Mouse (Mus musculus) forebrain, embryonic 15.5 days (tissue): ENCODE data around the gene Gpr15. TPM values are rescaled to one million over a fixed set of nuclear protein-coding genes. Genes with fewer than 3 reads are reported as not detected.

Experiments used
- ATAC-seq: fragments of 200-750 bp; cut with Nextera tagmentation; replicated peaks from 2 replicates; pipeline ENCODE4 v1.8.0; 2017; ENCODE audit warnings: mild to moderate bottlenecking, moderate TSS enrichment, moderate library complexity
- H3K27ac ChIP-seq: fragments of 300-500 bp; sonication (generic); replicated peaks from 2 replicates; pipeline ENCODE4 v1.5.1; 2015; ENCODE audit warnings: mild to moderate bottlenecking, inconsistent platforms
- H3K27me3 ChIP-seq: fragments of 300-500 bp; sonication (generic); 2 replicates; pipeline ENCODE4 v1.6.1; 2015; ENCODE audit warnings: inconsistent platforms
- H3K36me3 ChIP-seq: fragments of 300-500 bp; sonication (generic); 2 replicates; pipeline ENCODE4 v1.6.1; 2015; ENCODE audit warnings: mild to moderate bottlenecking, inconsistent platforms
- H3K4me1 ChIP-seq: fragments of 300-500 bp; sonication (generic); 2 replicates; pipeline ENCODE4 v1.6.1; 2015; ENCODE audit warnings: inconsistent platforms
- H3K4me2 ChIP-seq: fragments of 300-500 bp; sonication (generic); replicated peaks from 2 replicates; pipeline ENCODE4 v1.6.1; 2015; ENCODE audit warnings: mild to moderate bottlenecking, inconsistent platforms
- H3K4me3 ChIP-seq: fragments of 300-500 bp; sonication (generic); 2 replicates; pipeline ENCODE4 v1.5.1; 2015; ENCODE audit warnings: mild to moderate bottlenecking, inconsistent platforms
- H3K9ac ChIP-seq: fragments of 300-500 bp; sonication (generic); replicated peaks from 2 replicates; pipeline ENCODE4 v1.6.1; 2015; ENCODE audit warnings: mild to moderate bottlenecking, inconsistent platforms
- H3K9me3 ChIP-seq: fragments of 300-500 bp; sonication (generic); 2 replicates; pipeline ENCODE4 v1.6.1; 2016; ENCODE audit warnings: inconsistent platforms
- WGBS: fragments of 180-500 bp; shearing (Covaris S2); methylation state at CpG from one replicate; pipeline ENCODE4 v1.1.7; 2015; ENCODE audit warnings: mixed read lengths; 5-methylcytosine and 5-hydroxymethylcytosine counted together
- polyA plus RNA-seq: library from polyadenylated mRNA; unstranded; fragments of >200 nt; fragmentation: Nextera tagmentation; extraction: Ambion mirVana; gene quantifications from 2 replicates; pipeline ENCODE4 v1.2.1, GENCODE M21; 2015

The Gpr15 gene
- polyA plus RNA-seq, 1 experiment from 2014 or later: 0.23 TPM

- no peak for ATAC-seq
- H3K36me3 ChIP-seq: peaks cover 43% of the 10 kb centered on the region
Measured at GRCm38 (mm10) chr16:58677491-58677890, 41.4 kb downstream of the Gpr15 start.

DNA sequence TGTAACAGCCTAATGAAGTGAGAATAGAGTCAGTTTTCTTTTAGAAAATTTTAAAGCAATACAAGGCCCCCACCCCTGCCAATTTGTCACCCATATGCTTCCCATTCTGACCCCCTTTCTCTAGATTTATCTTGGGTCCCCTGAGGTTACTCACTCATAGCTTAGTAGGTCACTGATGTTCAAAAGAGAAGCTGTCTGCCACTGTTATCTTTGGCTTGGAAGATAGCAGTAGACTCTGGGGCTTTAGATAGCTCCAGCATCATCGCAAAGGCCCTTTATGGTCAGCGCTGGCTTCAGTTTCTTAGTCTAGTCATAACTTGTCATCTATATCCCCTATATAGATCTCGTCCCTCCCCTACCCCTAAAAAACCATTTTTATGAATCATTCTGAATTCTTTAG, 42.2 kb downstream of the Gpr15 start:
- Histone ChIP-seq H3K4me2 (no peak overlapping the region), H3K27me3 (no peaks in the 10 kb centered on the region), H3K4me3 (no peak overlapping the region), H3K36me3 (peaks cover 42% of the 10 kb centered on the region), H3K9me3 (no peaks in the 10 kb centered on the region), H3K27ac (no peak overlapping the region), H3K9ac (no peak overlapping the region), H3K4me1 (0 out of 2 replicates have a peak, but pooled peaks cover under 1% of the 10 kb centered on the region)
- no peak for ATAC-seq
- 92% methylated on average over 3 of the region's 3 CpGs for WGBS

More at GRCm38 (mm10) chr16:58677491-58677890, 41.4 kb downstream of the Gpr15 start:
- Histone ChIP-seq H3K9ac (no peak overlapping the region), H3K9me3 (no peaks in the 10 kb centered on the region), H3K4me2 (no peak overlapping the region), H3K4me1 (no peaks in the 10 kb centered on the region), H3K27ac (no peak overlapping the region), H3K4me3 (no peak overlapping the region), H3K27me3 (no peaks in the 10 kb centered on the region)
- WGBS: 74% methylated on average over 5 of the region's 5 CpGs

- no peaks in the 10 kb centered on the region for H3K9me3 ChIP-seq
- H3K27ac ChIP-seq: no peak overlapping the region
- H3K36me3 ChIP-seq: peaks cover 40% of the 10 kb centered on the region
- H3K4me3 ChIP-seq: no peak overlapping the region
- H3K4me2 ChIP-seq: no peak overlapping the region
- H3K4me1 ChIP-seq: 0 out of 2 replicates have a peak, but pooled peaks cover 5% of the 10 kb centered on the region
- 90% methylated on average over 7 of the region's 7 CpGs for WGBS
- H3K9ac ChIP-seq: no peak overlapping the region
- ATAC-seq: no peak
- H3K27me3 ChIP-seq: no peaks in the 10 kb centered on the region
Measured at GRCm38 (mm10) chr16:58676156-58676555, 42.7 kb downstream of the Gpr15 start.

DNA sequence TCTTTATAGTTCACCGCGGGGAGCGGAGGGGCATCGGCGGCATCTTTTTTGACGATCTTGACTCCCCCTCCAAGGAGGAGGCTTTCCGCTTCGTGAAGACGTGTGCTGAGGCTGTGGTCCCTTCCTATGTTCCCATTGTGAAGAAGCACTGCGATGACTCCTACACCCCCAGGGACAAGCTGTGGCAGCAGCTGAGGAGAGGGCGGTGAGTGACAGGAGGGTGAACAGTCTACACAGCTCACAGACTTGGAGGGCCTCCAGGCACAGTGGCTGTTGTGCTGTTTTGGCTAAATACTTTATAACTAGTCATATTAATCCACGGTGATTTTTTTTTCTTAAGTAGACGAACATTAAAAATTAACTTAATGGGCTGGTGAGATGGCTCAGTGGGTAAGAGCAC, 43.6 kb downstream of the Gpr15 start:
- peaks cover 35% of the 10 kb centered on the region for H3K36me3 ChIP-seq
- ATAC-seq: no peak

DNA sequence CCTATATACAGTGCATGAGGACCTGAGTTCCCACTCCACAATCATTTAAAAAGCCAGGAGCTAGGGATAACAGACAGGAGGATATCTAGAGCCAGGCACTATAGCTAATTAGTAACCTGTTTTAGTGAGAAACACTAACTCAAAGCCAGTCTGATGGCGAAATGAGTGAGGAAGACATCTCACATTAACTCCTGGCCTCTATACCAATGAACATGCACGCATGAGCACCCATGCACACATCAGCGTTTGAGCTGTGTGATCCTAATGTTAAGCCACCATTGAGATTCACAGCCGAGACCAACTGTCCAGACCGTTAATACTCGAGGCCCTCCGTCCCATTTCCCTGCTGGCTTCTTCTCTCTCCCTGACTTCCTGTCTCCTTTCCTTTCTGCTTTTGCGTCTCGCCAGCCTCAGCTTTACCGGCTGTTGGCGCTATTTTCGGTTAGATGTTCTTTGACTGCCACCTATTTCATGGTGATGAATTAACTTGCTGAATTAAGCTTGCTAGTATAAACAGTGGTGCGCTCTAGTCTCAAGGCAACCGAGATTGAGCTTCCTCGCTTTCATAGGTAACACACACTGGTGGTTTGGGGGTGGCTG, 45.0 kb downstream of the Gpr15 start:
- Histone ChIP-seq H3K9me3 (no peaks in the 10 kb centered on the region), H3K9ac (no peak overlapping the region), H3K27ac (no peak overlapping the region), H3K36me3 (peaks cover 35% of the 10 kb centered on the region), H3K4me3 (no peak overlapping the region), H3K27me3 (no peaks in the 10 kb centered on the region), H3K4me2 (no peak overlapping the region), H3K4me1 (peaks cover 9% of the 10 kb centered on the region; the same call in 1 of the 2 replicates)
- 95% methylated on average over 15 of the region's 15 CpGs for WGBS
- no peak for ATAC-seq

More for the DNA sequence above, 43.6 kb downstream of the Gpr15 start:
- no peak overlapping the region for H3K4me2 ChIP-seq
- H3K27ac ChIP-seq: no peak overlapping the region
- no peaks in the 10 kb centered on the region for H3K9me3 ChIP-seq
- H3K4me1 ChIP-seq: peaks cover 9% of the 10 kb centered on the region; the same call in 1 of the 2 replicates
- no peaks in the 10 kb centered on the region for H3K27me3 ChIP-seq
- WGBS: 94% methylated on average over 13 of the region's 13 CpGs
- H3K4me3 ChIP-seq: no peak overlapping the region
- H3K9ac ChIP-seq: no peak overlapping the region

- Histone ChIP-seq H3K36me3 (peaks cover 27% of the 10 kb centered on the region), H3K27ac (no peak overlapping the region), H3K4me3 (no peak overlapping the region), H3K4me1 (peaks cover 9% of the 10 kb centered on the region; the same call in 1 of the 2 replicates), H3K9ac (no peak overlapping the region), H3K4me2 (no peak overlapping the region), H3K9me3 (no peaks in the 10 kb centered on the region), H3K27me3 (no peaks in the 10 kb centered on the region)
- ATAC-seq: no peak
- 95% methylated on average over 13 of the region's 13 CpGs for WGBS
Measured at GRCm38 (mm10) chr16:58672396-58672795, 46.5 kb downstream of the Gpr15 start.

GRCm38 (mm10) chr16:58671212-58671985, 47.5 kb downstream of the Gpr15 start:
- WGBS: 78% methylated on average over 8 of the region's 8 CpGs
- Histone ChIP-seq H3K4me2 (peak overlapping the region; percentile 75), H3K36me3 (peaks cover 24% of the 10 kb centered on the region)

GRCm38 (mm10) chr16:58670643-58671042, 48.2 kb downstream of the Gpr15 start:
- under 1% methylated on average over 25 of the region's 25 CpGs for WGBS
- no peaks in the 10 kb centered on the region for H3K27me3 ChIP-seq
- peak overlapping the region; percentile 68 for H3K9ac ChIP-seq
- peak overlapping the region; percentile 84 for H3K27ac ChIP-seq
- peak; percentile 51 for ATAC-seq
- H3K4me1 ChIP-seq: peaks cover 9% of the 10 kb centered on the region; the same call in 1 of the 2 replicates
- H3K4me2 ChIP-seq: peak overlapping the region; percentile 75
- H3K4me3 ChIP-seq: peak overlapping the region; percentile 77
- peaks cover 19% of the 10 kb centered on the region for H3K36me3 ChIP-seq
- H3K9me3 ChIP-seq: no peaks in the 10 kb centered on the region

More at GRCm38 (mm10) chr16:58671212-58671985, 47.5 kb downstream of the Gpr15 start:
- no peak for ATAC-seq
- Histone ChIP-seq H3K27me3 (no peaks in the 10 kb centered on the region), H3K9ac (no peak overlapping the region), H3K27ac (no peak overlapping the region), H3K4me3 (peak overlapping the region; percentile 77), H3K9me3 (no peaks in the 10 kb centered on the region), H3K4me1 (peaks cover 9% of the 10 kb centered on the region; the same call in 1 of the 2 replicates)

GRCm38 (mm10) chr16:58669917-58670630, 48.8 kb downstream of the Gpr15 start, which contains the start of gene Cpox:
Cpox (plus strand) TSS chr16:58670292.
- Histone ChIP-seq H3K27ac (peak within 1 kb of the TSS; percentile 84), H3K4me2 (peak within 1 kb of the TSS; percentile 75), H3K36me3 (peaks cover 16% of the 10 kb centered on the region), H3K4me1 (peaks cover 9% of the 10 kb centered on the region; the same call in 1 of the 2 replicates), H3K27me3 (no peaks in the 10 kb centered on the region), H3K4me3 (peak within 1 kb of the TSS; percentile 77), H3K9me3 (no peaks in the 10 kb centered on the region), H3K9ac (peak within 1 kb of the TSS; percentile 68)
- under 1% methylated on average over 49 of the region's 51 CpGs for WGBS
- ATAC-seq: peak; percentile 99

DNA sequence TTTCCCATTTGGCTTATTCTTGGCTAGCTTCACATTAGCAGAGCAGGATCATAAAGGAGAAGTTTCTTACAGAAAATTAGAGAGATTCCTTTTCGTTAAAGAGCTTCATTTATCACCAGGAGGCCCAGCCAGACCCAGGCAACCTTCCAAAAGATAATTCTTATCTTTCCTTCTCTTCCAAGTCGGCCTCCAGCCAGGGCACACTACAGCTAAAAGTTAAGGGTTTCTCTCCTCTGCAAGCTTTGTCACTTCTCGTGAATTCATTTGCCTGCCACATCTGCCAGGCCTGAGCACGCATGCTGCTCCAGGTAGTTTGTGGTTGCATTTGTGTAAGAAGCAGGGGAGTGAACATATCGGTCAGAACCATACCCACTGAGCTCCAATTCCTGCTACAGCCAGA, 49.6 kb downstream of the Gpr15 start:
- H3K27me3 ChIP-seq: no peaks in the 10 kb centered on the region
- no peak overlapping the region for H3K27ac ChIP-seq
- no peak for ATAC-seq
- peaks cover 10% of the 10 kb centered on the region for H3K36me3 ChIP-seq
- WGBS: 60% methylated on average over 5 of the region's 5 CpGs
- H3K4me1 ChIP-seq: peaks cover 9% of the 10 kb centered on the region; the same call in 1 of the 2 replicates
- H3K9me3 ChIP-seq: no peaks in the 10 kb centered on the region
- H3K4me2 ChIP-seq: peak overlapping the region; percentile 75; the same call in 1 of the 2 replicates
- peak overlapping the region; percentile 77 for H3K4me3 ChIP-seq
- peak overlapping the region; percentile 68; the same call in 1 of the 2 replicates for H3K9ac ChIP-seq

DNA sequence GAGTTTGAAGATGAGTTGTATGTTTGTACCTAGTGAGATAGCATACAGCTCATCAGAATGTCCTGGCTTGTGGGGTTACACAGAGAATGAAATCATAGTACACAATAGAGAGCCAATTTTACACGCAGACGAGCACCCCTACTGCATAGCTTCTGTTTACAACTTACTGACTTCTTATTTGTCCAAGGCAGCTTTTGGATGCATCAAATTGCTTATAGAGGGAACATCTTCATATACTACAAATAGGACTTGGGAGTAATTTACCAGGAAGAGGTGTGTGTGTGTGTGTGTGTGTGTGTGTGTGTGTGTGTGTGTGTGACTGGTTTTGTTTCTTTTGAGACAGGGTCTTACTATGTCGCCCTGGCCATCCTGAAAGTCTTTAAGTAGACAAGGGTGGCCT, 50.3 kb downstream of the Gpr15 start:
- no peaks in the 10 kb centered on the region for H3K9me3 ChIP-seq
- H3K27ac ChIP-seq: no peak overlapping the region
- WGBS: 79% methylated on average over 3 of the region's 3 CpGs
- ATAC-seq: no peak
- H3K27me3 ChIP-seq: no peaks in the 10 kb centered on the region
- no peak overlapping the region for H3K4me2 ChIP-seq
- no peak overlapping the region for H3K9ac ChIP-seq
- peaks cover 9% of the 10 kb centered on the region; the same call in 1 of the 2 replicates for H3K4me1 ChIP-seq
- peaks cover 4% of the 10 kb centered on the region for H3K36me3 ChIP-seq
- H3K4me3 ChIP-seq: no peak overlapping the region
